Mouse (Mus musculus): Measurements from ENCODE around the gene Itgb7.
"Not testable (repeated sequence)": the region's sequence is repeated elsewhere in the genome, so short reads cannot be mapped to it uniquely, and the experiment has no call there.

Itgb7 gene

GRCm38 (mm10) chr15:102230408-102231321 lies 1.1 kb downstream of the Itgb7 start:
- no peak for DNase-seq (ENCODE audit: low read depth, low spot score)

DNA sequence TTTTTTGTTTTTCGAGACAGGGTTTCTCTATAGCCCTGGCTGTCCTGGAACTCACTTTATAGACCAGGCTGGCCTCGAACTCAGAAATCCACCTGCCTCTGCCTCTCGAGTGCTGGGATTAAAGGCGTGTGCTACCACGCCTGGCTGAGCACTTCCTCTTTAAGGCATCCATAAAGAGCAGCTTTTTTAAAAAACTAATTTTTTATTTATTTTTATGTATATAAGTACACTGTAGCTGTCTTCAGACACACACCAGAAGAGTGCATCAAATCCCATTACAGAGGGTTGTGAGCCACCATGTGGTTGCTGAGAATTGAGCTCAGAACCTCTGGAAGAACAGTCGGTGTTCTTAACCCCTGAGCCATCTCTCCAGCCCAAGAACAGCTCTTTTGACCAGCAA lies 6.1 kb downstream of the Itgb7 start:
- not testable (repeated sequence) for DNase-seq (ENCODE audit: low read depth, low spot score)

GRCm38 (mm10) chr15:102224992-102225617 lies 6.6 kb downstream of the Itgb7 start:
- DNase-seq (ENCODE audit: low read depth, low spot score) = no peak

- no peak for DNase-seq (ENCODE audit: low read depth, low spot score)
These were observed 7.4 kb downstream of the Itgb7 start for GRCm38 (mm10) chr15:102224186-102224991.

GRCm38 (mm10) chr15:102222386-102222785 lies 9.4 kb downstream of the Itgb7 start:
- no peak for DNase-seq (ENCODE audit: low read depth, low spot score)

DNA sequence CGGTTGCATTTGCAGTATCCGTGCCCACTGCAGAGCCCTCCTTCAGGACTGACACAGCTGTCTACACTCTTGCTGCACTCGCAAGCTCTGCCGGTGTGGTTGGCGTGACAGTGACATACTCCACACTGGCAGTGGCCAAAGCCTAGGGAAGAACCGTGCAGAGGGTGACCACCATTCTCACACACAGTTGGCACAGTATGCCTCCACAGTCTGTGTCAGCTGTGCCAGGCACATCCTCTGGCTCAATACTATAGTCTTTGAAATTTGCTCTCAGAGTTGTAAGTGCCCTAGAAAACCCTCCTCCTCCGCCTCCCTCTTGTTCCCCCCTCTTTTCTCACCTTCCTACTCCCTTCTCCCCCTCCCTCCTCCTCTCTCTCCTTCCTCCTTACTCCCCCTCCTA lies 14.4 kb downstream of the Itgb7 start:
- no peak for DNase-seq (ENCODE audit: low read depth, low spot score)

DNA sequence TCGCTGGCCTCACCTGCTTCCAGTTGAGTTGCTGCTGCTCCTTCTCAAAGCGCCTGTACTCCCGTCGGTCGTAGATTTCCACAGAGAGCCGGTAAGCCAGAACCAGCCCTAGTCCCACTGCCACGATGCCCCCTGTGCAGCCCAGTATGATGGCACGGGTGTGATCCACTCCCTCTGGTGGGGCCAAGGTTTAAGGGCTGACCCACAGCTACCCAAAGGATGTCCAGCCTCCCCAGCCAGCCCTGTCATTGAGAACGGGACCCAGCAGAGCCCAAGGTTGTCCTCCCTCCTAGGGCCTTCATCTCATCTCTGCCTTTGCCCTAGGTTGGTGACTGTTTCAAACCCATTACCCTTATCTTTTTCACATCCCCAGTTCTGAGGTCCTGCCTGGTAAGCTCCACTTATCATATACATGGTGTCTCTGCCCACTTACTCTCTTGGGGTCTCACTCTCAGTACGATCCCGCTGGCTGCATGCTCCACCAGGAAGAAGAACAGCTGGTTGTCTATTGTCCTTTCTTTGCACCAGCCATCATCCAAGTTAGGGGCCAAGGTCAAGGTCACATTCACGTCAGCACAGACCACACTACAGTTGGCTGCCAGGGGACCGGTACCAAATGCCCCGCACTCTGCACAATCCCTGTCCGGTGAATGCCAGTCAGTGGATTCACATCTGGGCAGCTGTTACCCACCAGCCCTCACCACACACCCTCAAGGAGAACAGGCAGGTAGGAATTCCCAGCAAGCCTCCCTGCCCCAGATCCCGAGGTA lies 15.1 kb downstream of the Itgb7 start:
- DNase-seq (ENCODE audit: low read depth, low spot score) = peak; percentile 75

DNA sequence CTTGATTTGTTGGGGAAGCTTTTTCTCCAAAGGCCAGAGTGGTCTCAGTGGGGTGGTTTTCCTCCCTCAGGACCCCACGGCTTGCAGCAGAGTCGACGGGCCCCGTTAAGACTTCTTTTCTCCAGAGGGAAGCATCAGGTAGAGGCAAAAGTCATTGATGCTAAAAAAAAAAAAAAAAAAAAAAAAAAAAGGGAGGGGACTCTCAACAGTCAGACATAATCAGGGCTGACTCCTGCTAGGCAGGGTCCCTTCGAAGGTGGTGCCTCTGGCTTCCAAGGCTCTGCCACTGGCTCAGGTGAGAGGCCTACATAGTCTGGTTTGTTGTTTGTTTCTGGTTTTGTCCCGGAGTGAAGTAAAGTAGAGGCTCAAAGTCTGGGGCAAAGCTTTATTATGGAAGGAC lies 16.1 kb downstream of the Itgb7 start:
- DNase-seq (ENCODE audit: low read depth, low spot score) = no peak

DNA sequence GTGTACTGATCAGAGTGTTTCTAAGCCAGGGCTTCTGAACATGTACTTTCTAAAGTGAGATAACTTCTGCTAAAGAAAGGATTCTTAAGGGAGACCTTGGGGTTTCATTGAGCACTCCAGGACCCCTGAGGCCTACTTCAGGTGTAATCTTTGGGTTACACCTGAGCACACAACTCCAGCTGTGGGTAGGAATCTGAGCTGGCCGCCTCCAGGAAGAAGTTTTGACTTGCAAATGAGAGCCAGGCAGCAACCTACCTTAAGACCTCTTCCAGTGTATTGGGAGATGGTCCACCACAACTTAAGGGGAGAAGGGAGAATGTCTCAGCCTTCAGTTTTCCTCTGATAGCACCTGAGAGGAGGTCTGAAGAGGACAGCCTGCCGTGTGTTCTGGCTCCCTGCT lies 17.6 kb downstream of the Itgb7 start:
- peak; percentile 68 for DNase-seq (ENCODE audit: low read depth, low spot score)

- DNase-seq (ENCODE audit: low read depth, low spot score) = peak; percentile 97
These were observed 19.8 kb downstream of the Itgb7 start for GRCm38 (mm10) chr15:102211895-102212294.

GRCm38 (mm10) chr15:102210816-102211215 lies 20.9 kb downstream of the Itgb7 start:
- DNase-seq (ENCODE audit: low read depth, low spot score) = peak; percentile 89

DNA sequence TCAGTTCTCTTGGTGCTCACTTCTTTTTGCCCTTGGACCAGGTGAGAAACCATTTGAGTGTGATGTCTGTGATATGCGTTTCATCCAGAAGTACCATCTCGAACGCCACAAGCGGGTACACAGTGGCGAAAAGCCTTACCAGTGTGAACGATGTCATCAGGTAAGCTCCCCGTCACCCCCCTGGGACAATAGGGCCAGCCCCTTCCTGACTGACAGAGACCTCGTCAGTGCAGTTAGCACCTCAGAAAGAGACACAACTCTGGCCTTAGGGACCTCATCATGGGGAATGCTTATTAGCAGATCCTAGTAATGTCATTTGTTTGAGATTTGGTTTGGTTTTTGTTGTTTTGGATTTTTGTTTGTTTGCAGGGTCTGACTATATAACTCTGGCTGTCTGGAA lies 22.6 kb downstream of the Itgb7 start:
- no peak for DNase-seq (ENCODE audit: low read depth, low spot score)

DNA sequence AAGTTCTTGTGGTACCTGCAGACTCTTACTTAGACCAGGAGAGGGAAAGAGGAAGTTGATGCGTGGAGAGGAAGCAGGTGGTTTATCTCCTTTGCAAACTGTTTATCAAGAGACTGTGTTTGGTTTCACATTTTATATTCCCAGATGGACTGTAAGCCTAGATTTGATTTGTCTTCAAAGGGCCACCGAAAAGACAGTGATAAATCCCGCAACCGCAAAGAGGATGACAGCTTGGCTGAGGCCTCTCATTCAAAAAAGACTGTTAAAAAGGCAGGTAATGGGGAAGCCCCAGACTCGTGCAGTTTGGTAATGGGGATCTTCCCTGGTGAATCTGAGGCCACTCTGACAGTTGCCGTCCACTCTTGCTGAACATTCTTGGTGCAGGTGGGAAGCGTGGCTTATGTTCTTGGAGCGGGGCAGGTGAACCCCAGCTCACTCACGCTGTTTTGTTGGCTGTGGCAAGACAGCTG lies 23.6 kb downstream of the Itgb7 start:
- no peak for DNase-seq (ENCODE audit: low read depth, low spot score)

- no peak for DNase-seq (ENCODE audit: low read depth, low spot score)
These were observed 24.4 kb downstream of the Itgb7 start for GRCm38 (mm10) chr15:102207351-102207750.

DNA sequence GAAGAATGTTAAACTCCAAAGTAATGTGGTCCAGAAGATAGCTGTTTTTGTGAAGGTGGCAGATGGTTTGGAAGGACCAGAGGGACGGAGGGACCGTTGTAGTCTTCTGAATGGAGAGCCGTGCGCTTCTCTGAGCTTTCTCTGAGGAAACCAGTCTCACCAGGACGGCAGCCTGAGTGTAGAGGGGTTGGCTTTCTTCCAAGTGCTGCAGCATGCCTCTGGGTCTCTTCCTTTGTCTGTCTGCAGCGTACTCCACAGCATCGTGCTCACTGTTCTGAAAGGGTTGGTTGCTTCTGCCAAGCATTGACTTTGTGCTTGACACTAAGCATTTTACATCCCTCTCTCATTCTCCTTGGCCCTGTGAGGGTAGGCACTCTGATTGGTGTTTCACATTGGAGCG lies 26.0 kb downstream of the Itgb7 start:
- DNase-seq (ENCODE audit: low read depth, low spot score) = no peak

GRCm38 (mm10) chr15:102204674-102205505 lies 26.9 kb downstream of the Itgb7 start, which contains the start of gene Csad:
TSS of gene Csad (minus strand) at chr15:102204724.
- peak; percentile 78 for DNase-seq (ENCODE audit: low read depth, low spot score)

GRCm38 (mm10) chr15:102203835-102204381 lies 27.8 kb downstream of the Itgb7 start:
- peak; percentile 53 for DNase-seq (ENCODE audit: low read depth, low spot score)

DNA sequence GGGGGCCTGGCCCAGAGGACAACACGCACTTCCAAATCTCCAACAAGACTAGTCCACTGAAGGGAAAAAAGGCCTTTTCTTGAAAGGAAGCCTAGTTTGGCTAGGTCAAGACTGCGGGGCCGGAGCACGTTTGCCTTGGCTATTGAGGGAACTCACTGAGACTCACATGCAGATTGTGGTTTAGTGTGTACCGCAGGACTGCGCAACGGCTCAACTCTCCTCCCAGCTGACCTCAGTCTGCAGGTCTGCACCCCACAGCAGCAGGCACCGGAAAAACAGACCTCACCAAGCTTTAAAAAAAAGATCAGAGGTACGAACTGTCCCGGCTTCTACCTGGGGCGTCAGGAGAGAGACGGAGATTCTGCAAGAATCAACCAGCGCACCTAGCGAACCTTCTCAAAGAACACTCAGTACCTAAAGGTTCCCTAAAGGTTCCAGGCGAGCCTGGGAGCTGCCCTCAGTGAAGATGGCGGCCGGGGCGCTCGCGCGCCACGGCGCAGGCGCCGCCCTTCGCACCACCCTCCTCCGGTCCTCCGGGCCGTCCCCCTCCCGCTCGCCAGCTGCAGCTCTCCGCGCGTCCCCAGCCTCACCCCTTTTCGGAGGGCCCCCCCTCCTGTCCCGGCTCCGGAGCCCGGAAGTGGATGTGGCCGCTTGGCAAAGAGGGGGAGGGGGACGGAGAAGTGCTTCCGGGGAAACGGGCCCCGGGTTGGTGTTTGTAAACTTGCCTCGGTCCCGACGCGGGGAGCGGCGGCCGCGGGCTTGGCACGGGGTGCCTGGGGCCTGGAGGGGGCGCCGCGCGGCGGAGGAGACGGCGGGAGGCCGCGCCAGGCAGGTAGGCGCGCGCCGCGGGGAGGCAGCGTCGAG lies 28.5 kb downstream of the Itgb7 start, which contains the start of gene Zfp740:
Gene Zfp740 (plus strand): TSS at position 279 of the 864 bp plus-strand sequence.
- peak; percentile 95 for DNase-seq (ENCODE audit: low read depth, low spot score)

GRCm38 (mm10) chr15:102198841-102199240 lies 32.9 kb downstream of the Itgb7 start:
- no peak for DNase-seq (ENCODE audit: low read depth, low spot score)
